Mouse (Mus musculus): Measurements from ENCODE around the gene Ubap1l. TPM values are rescaled to one million over a fixed set of nuclear protein-coding genes. Genes with fewer than 3 reads are reported as not detected.

The Ubap1l gene
- polyA plus RNA-seq, 1 experiment from 2014 or later, result 2.0 TPM

GRCm38 (mm10) chr9:65399934-65400333 lies 39.1 kb downstream of the Ubap1l start:
- no peak overlapping the region for H3K27ac ChIP-seq
- no peak for ATAC-seq (ENCODE audit: low FRiP score)
- no peak overlapping the region for H3K4me3 ChIP-seq
- H3K4me2 ChIP-seq, result no peak overlapping the region
- no peak overlapping the region for H3K9ac ChIP-seq
- H3K4me1 ChIP-seq (replicated peaks), result peaks cover 14% of the 10 kb centered on the region
- WGBS, result 91% methylated on average over 6 of the region's 6 CpGs
- 0 out of 2 replicates have a peak, but pooled peaks cover 9% of the 10 kb centered on the region for H3K27me3 ChIP-seq
- no peaks in the 10 kb centered on the region for H3K9me3 ChIP-seq
- H3K36me3 ChIP-seq, result no peaks in the 10 kb centered on the region

- Histone ChIP-seq H3K4me1 (replicated peaks) (0 out of 2 replicates have a peak, but pooled peaks cover 3% of the 10 kb centered on the region), H3K4me3 (no peak overlapping the region), H3K27me3 (0 out of 2 replicates have a peak, but pooled peaks cover 4% of the 10 kb centered on the region), H3K27ac (no peak overlapping the region), H3K4me2 (no peak overlapping the region), H3K36me3 (no peaks in the 10 kb centered on the region), H3K9me3 (no peaks in the 10 kb centered on the region), H3K9ac (no peak overlapping the region)
- no peak for ATAC-seq (ENCODE audit: low FRiP score)
- 77% methylated on average over 15 of the region's 15 CpGs for whole genome bisulfite sequencing
These were observed 43.7 kb downstream of the Ubap1l start for GRCm38 (mm10) chr9:65404331-65405183.

GRCm38 (mm10) chr9:65405184-65405449 lies 44.3 kb downstream of the Ubap1l start:
- Histone ChIP-seq H3K4me1 (replicated peaks) (0 out of 2 replicates have a peak, but pooled peaks cover 3% of the 10 kb centered on the region), H3K4me2 (no peak overlapping the region), H3K9ac (no peak overlapping the region), H3K4me3 (no peak overlapping the region), H3K9me3 (no peaks in the 10 kb centered on the region), H3K27me3 (no peaks in the 10 kb centered on the region), H3K27ac (no peak overlapping the region), H3K36me3 (no peaks in the 10 kb centered on the region)
- no peak for ATAC-seq (ENCODE audit: low FRiP score)
- WGBS, result 86% methylated on average over 2 of the region's 2 CpGs

GRCm38 (mm10) chr9:65407327-65407726 lies 46.5 kb downstream of the Ubap1l start:
- H3K4me2 ChIP-seq, result no peak overlapping the region
- no peaks in the 10 kb centered on the region for H3K9me3 ChIP-seq
- no peak for ATAC-seq (ENCODE audit: low FRiP score)
- H3K4me1 ChIP-seq (replicated peaks), result 0 out of 2 replicates have a peak, but pooled peaks cover 3% of the 10 kb centered on the region
- H3K36me3 ChIP-seq, result no peaks in the 10 kb centered on the region
- H3K27ac ChIP-seq, result no peak overlapping the region
- H3K4me3 ChIP-seq, result no peak overlapping the region
- 87% methylated on average over 5 of the region's 5 CpGs for WGBS
- no peak overlapping the region for H3K9ac ChIP-seq
- H3K27me3 ChIP-seq, result no peaks in the 10 kb centered on the region

GRCm38 (mm10) chr9:65407861-65408260 lies 47.0 kb downstream of the Ubap1l start:
- H3K36me3 ChIP-seq, result no peaks in the 10 kb centered on the region
- H3K9ac ChIP-seq, result no peak overlapping the region
- no peaks in the 10 kb centered on the region for H3K27me3 ChIP-seq
- 74% methylated on average over 3 of the region's 3 CpGs for WGBS
- H3K4me2 ChIP-seq, result no peak overlapping the region
- H3K27ac ChIP-seq, result no peak overlapping the region
- no peak overlapping the region for H3K4me3 ChIP-seq
- 0 out of 2 replicates have a peak, but pooled peaks cover 3% of the 10 kb centered on the region for H3K4me1 ChIP-seq (replicated peaks)
- H3K9me3 ChIP-seq, result no peaks in the 10 kb centered on the region
- ATAC-seq (ENCODE audit: low FRiP score), result no peak

GRCm38 (mm10) chr9:65408871-65409295 lies 48.0 kb downstream of the Ubap1l start:
- 69% methylated on average over 5 of the region's 5 CpGs for WGBS
- ATAC-seq (ENCODE audit: low FRiP score), result no peak

GRCm38 (mm10) chr9:65410378-65410777 lies 49.5 kb downstream of the Ubap1l start:
- 96% methylated on average over 8 of the region's 8 CpGs for WGBS
- no peaks in the 10 kb centered on the region for H3K27me3 ChIP-seq
- no peak overlapping the region for H3K27ac ChIP-seq
- no peak overlapping the region for H3K4me3 ChIP-seq
- ATAC-seq (ENCODE audit: low FRiP score), result no peak
- H3K9ac ChIP-seq, result no peak overlapping the region
- no peaks in the 10 kb centered on the region for H3K4me1 ChIP-seq (replicated peaks)
- no peaks in the 10 kb centered on the region for H3K36me3 ChIP-seq
- H3K9me3 ChIP-seq, result no peaks in the 10 kb centered on the region
- no peak overlapping the region for H3K4me2 ChIP-seq

More at GRCm38 (mm10) chr9:65408871-65409295, 48.0 kb downstream of the Ubap1l start:
- Histone ChIP-seq H3K4me1 (replicated peaks) (0 out of 2 replicates have a peak, but pooled peaks cover 3% of the 10 kb centered on the region), H3K36me3 (no peaks in the 10 kb centered on the region), H3K27me3 (no peaks in the 10 kb centered on the region), H3K27ac (no peak overlapping the region), H3K4me2 (no peak overlapping the region), H3K9ac (no peak overlapping the region), H3K9me3 (no peaks in the 10 kb centered on the region), H3K4me3 (no peak overlapping the region)

- WGBS, result 70% methylated on average over 3 of the region's 3 CpGs
- no peaks in the 10 kb centered on the region for H3K4me1 ChIP-seq (replicated peaks)
These were observed 50.5 kb downstream of the Ubap1l start for GRCm38 (mm10) chr9:65411326-65411725.

GRCm38 (mm10) chr9:65417738-65418137 lies 56.9 kb downstream of the Ubap1l start:
- Histone ChIP-seq H3K27ac (no peak overlapping the region), H3K27me3 (no peaks in the 10 kb centered on the region), H3K9ac (no peak overlapping the region), H3K9me3 (no peaks in the 10 kb centered on the region), H3K4me1 (replicated peaks) (no peaks in the 10 kb centered on the region), H3K4me3 (no peak overlapping the region), H3K36me3 (no peaks in the 10 kb centered on the region), H3K4me2 (no peak overlapping the region)
- WGBS, result 43% methylated on average over 3 of the region's 3 CpGs
- no peak for ATAC-seq (ENCODE audit: low FRiP score)

More at GRCm38 (mm10) chr9:65411326-65411725, 50.5 kb downstream of the Ubap1l start:
- Histone ChIP-seq H3K36me3 (no peaks in the 10 kb centered on the region), H3K27ac (no peak overlapping the region), H3K4me3 (no peak overlapping the region), H3K27me3 (no peaks in the 10 kb centered on the region), H3K9ac (no peak overlapping the region), H3K4me2 (no peak overlapping the region), H3K9me3 (no peaks in the 10 kb centered on the region)
- ATAC-seq (ENCODE audit: low FRiP score), result no peak

- no peak overlapping the region for H3K4me3 ChIP-seq
- ATAC-seq (ENCODE audit: low FRiP score), result no peak
- no peaks in the 10 kb centered on the region for H3K4me1 ChIP-seq (replicated peaks)
- no peak overlapping the region for H3K4me2 ChIP-seq
- WGBS, result 72% methylated on average over 3 of the region's 3 CpGs
- H3K9ac ChIP-seq, result no peak overlapping the region
- H3K27ac ChIP-seq, result no peak overlapping the region
- H3K9me3 ChIP-seq, result no peaks in the 10 kb centered on the region
- no peaks in the 10 kb centered on the region for H3K36me3 ChIP-seq
- no peaks in the 10 kb centered on the region for H3K27me3 ChIP-seq
These were observed 58.8 kb downstream of the Ubap1l start for GRCm38 (mm10) chr9:65419633-65420032.

- no peaks in the 10 kb centered on the region for H3K36me3 ChIP-seq
- H3K27ac ChIP-seq, result no peak within 1 kb of the TSS
- ATAC-seq (ENCODE audit: low FRiP score), result no peak
- H3K9me3 ChIP-seq, result no peaks in the 10 kb centered on the region
- H3K9ac ChIP-seq, result no peak within 1 kb of the TSS
- 82% methylated on average over 11 of the region's 11 CpGs for WGBS
- no peaks in the 10 kb centered on the region for H3K27me3 ChIP-seq
- no peak within 1 kb of the TSS for H3K4me3 ChIP-seq
- H3K4me2 ChIP-seq, result no peak within 1 kb of the TSS
- H3K4me1 ChIP-seq (replicated peaks), result no peaks in the 10 kb centered on the region
These were observed 62.1 kb downstream of the Ubap1l start, which contains the start of gene Slc51b for GRCm38 (mm10) chr9:65422760-65423501. Slc51b (minus strand) TSS chr9:65422955.

GRCm38 (mm10) chr9:65424393-65424792 lies 63.6 kb downstream of the Ubap1l start:
- no peak overlapping the region for H3K4me2 ChIP-seq
- H3K36me3 ChIP-seq, result no peaks in the 10 kb centered on the region
- H3K9ac ChIP-seq, result no peak overlapping the region
- H3K4me1 ChIP-seq (replicated peaks), result no peaks in the 10 kb centered on the region
- no peaks in the 10 kb centered on the region for H3K27me3 ChIP-seq
- 54% methylated on average over 3 of the region's 3 CpGs for WGBS
- no peak overlapping the region for H3K4me3 ChIP-seq
- no peak for ATAC-seq (ENCODE audit: low FRiP score)
- no peaks in the 10 kb centered on the region for H3K9me3 ChIP-seq
- no peak overlapping the region for H3K27ac ChIP-seq
